Mouse (Mus musculus) thymus, postnatal 10 days (tissue): ENCODE data around the gene 1700016D06Rik.

Experiments
- DNase-seq, 2 experiments: peaks; one replicate each; pipeline ENCODE4 v3.0.0; 2021; ENCODE audit warnings: low spot score in 2 of 2

Gene 1700016D06Rik

DNA sequence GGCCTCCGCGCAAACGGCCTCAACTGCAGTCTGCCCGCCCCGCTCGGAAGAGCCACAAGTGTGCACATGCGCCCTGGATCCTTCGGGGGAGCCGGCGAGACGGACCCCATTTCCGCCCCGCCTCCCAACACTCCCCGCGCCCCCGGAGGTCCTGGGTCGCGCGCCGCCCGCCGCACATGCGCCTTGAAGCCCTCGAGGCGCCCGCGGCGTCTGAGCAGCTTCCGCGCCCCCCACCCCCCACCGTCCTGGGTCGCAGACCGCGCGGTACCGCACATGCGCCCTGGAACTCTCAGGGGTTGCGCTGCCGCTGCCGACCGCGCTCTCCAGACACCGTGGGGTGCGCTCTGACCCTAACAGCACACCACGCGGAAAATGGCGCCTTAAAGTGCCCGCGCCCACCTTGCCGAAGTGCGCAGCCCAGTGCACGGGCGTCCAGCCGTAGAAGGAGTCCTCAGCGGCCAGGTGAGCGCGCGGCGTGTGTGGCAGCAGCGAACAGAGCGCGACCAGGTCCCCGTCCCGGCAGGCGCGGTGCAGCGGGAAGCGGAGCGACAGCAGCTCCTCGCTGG, 65.8 kb downstream of the 1700016D06Rik start:
- DNase-seq, result peak; percentile 93 to 95

DNA sequence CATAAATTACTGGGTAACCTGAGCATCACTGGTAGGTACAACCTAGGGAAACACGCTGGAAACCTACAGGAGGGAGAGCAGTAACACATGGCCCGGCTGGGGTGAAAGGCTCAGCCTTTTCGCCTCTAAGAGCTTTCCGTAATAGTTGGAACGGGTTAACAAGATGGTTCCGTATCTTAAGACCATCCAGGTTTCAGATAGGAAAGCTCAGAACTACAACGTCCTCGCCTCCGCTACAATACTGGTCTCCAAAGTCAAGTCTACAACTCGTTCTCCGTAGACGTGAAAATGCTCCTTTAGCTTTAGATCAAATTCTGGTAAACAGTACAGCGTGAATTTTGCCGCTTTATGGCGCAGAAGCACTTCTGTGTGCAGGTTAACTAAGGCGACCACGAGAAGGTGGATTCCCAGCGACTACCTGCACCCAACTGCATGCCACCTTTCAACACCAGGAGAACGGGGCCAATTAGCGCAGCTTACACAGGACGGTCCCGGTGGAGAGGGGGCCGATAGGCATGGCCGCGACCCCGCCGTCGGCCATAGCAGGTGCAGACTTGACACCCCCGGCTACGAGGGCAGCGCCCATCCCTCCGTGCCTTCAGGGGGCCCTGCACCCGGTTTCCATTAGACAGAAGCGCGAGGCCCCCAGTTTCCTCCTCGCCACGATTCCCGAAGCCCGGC, 66.4 kb downstream of the 1700016D06Rik start:
- peak in 1 of 2 experiments; percentile 8 for DNase-seq

DNA sequence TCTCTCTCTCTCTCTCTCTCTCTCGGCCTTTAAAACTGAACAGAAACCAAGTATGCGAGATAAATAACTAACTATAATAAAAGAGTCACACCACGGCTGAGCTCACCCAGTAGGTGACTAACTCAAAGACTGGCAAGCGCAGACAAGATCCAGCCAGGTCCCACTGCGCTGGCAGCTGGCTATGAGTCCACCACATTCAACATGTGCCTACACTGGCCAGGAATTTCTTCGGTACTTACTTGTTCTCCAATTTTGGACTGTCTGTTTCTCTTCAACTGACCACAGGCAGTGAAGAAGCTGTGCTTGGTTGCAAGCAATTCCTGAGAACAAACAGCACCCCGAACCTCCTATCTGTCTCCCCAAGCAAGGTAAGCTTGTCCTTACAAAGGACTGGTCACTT, 67.4 kb downstream of the 1700016D06Rik start:
- no peak for DNase-seq

DNA sequence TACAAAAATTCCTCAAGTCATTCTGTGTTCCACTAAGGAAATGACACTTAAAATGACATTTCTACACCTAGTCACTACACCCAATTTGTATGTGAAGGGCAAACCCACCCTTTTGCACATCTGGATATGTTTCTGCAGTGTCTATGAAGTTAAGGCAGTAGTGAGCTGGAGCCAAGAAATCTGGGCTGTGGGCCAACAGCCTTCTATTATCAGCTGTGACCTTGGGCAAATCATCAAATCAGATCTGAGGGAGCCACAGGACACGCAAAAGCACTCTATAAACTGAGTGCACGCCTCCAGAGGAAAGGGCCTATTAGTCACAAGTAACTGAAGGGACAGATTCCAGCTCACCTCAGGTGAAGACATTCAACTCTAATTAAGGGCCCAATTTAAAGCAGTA, 68.5 kb downstream of the 1700016D06Rik start:
- DNase-seq, result no peak

DNA sequence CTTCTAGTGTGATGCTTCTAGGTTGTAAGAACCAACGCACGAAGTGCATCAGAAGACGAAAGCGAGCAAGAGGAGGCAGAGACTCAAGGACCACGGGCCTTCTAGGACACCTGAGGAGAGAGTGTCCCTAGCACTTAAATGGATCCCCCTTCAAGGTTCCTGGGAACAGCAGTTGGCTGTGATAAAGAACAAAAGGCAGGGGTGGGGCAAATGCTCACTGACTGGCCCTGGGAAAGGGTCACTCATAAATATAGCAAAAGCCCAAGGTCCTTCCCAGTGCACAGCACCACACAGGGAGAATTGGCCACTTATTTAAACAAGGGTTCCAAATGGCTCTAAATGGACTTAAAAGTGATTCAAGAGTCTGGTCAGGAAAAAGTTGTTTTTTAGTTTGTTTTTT, 71.7 kb downstream of the 1700016D06Rik start:
- no peak for DNase-seq

DNA sequence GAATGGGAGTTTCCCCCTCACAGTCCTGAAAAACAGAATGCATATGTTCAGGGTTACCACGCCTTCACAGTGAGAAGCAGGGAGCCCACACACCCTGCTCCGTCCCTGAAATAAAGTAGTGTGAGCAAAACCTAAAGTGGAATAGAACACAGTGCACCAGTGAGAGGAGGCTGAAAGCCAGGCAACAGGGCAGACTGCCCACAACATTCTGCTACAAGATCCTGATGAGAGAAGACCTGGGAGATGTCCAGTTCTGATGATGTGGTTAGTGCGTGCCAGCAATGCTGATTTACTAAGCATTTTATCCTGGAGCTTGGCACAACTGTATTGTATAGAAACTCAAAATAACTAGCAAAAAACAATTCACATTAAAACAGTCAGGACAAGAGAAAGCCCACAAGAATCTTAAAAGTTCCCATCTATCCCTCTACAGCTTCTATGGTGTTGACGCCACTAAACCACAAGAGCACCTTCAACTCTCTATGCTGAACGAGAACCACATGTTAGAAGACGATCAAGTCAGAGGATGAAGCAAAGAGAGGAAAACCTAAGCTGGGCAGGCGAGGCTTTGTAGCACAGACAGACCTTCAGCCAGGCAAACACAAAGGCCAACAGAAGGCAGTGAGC, 72.2 kb downstream of the 1700016D06Rik start:
- DNase-seq, result no peak

DNA sequence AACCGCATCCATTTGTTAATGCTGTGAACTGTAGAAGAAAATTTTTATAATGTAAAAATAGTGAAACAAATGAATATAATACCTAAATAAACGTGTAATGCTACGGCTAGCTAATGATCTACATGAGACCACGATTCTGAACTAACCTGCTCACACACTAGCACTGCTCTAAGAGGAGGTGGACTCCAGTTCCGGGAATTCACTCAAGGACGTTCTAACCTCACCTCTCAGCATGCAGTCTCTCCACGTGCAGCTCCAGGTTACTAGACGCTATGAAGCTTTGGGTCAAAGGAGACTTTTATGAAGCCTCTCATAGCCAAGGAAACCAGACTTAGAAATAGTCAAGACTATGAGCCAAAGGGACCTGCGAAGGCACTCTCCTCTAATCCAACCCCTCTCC, 73.1 kb downstream of the 1700016D06Rik start:
- DNase-seq, result no peak

DNA sequence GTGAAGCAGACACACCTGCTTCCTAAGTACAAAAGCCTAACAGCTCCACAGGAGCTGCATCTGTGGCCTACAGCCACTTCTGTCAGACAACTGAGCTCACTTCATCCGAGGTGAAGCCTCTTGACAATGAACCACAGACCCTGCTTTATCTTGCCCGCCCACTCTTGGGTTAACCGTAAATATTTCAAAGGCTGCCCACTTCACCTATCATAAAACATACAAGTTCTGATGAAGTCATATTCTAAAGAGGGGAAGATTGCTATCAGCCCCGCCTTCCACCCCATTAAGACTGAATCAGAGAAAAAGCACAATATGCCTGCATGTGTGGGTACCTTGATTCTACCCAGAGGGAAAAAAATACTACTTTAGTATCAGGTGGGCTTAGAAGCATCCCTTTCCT, 75.8 kb downstream of the 1700016D06Rik start:
- DNase-seq, result no peak

DNA sequence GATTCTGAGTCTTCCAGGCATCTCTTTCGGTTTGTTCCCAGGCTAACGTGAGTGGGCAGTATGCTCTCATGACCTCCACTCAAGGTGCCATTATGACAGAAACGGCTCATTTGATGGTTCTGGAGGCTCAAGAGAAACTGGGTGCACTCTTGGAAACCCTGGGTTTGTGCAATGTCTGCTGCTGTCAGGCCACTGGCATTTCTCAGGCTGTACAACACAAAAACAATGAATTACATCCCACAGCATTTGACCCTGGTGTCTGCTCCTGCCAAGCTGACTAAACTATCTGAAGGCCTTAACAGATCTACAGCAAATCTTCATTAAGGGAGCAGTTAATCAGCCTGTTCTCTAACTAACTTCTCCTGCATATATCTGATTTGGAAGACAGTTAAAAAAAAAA, 81.8 kb downstream of the 1700016D06Rik start:
- no peak for DNase-seq

DNA sequence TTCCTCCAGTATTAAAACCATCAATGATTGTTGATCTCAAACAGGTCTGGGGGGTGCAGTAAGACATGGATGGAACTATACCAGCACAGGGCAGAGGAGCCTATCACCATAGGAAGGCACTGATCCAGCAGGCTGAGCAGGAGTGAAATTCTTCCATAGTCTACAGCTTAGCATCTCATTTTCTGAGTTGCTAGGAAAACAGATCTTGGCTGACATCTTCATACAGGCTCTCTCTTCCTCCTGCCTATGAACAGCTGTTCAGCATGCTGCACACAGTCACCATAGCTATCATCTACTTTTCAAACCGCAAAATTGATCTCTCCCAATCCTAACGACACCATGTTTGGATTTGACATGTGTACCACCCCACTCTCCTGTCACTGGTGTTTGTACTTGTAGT, 82.8 kb downstream of the 1700016D06Rik start:
- no peak for DNase-seq

DNA sequence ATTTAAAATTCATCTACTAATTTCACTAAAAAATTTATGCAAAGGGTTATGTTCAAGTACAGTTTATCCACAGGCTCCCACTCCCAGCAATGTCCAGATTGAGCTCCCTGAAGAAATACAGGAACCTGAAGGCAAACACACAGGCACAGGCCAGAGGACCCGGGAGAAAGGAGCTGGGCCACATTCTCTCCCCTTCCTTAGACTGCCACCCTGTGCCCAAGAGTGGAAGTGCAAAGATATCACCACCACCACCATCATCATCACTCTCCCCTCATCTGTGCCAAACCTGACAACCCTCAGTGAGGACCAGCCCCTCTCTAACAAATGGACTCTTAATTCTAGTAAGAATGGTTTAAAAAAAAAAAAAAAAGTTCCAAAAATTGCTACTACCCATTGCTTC, 84.6 kb downstream of the 1700016D06Rik start:
- peak; percentile 27 to 65 for DNase-seq

DNA sequence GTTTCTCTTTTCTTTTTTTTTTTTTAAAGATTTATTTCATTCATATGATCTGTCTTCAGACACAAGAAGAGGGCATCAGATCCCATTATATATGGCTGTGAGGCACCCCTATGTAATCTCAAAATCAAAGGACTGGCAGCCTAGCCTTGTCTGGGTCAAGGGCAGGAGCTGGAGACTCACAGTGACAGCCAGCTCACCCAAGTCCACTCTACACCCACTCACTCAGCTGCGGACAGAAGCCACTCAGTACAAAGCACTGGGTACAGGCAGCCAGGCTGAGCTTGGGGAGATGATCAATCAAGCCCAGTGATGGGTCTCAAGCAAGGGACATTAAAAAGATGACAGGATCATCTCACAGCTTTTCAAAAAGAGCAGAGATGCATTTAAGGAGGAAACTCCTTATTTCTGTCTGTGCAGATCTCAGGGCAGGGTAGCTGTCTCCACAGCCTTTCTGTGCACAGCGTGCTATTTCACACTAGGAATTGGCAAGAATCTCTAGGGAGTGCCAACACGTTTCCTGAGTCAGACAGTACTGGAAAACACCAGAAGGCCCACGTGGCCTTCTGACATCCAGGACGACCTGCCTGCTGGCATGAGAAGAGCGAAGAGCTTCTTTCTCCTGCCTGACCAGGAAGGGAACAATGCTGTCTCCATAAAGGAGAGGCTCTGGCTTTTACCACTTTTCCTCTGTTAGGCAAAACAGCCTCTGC, 86.6 kb downstream of the 1700016D06Rik start:
- no peak for DNase-seq

DNA sequence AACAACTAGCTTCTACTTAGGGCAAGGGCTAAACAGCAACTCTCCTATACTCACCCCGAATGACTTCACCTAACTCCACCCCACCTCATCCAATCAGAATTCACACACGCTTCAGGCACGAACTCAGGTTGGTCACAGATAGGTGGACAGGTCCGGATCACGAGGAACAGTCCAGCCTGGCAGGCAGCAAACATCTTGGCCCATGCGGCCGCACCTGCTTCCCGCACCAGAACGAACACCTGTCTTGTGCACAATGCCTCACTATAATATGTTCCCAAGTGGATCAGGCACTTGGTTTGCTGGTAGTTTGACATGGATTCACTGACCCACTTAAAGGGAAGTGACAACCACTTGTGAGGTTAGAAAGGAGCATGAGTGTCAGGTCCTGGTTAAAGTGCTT, 92.0 kb downstream of the 1700016D06Rik start:
- no peak for DNase-seq
